Mouse (Mus musculus): ENCODE measurements around the gene Serpina3c.

The Serpina3c gene

DNA sequence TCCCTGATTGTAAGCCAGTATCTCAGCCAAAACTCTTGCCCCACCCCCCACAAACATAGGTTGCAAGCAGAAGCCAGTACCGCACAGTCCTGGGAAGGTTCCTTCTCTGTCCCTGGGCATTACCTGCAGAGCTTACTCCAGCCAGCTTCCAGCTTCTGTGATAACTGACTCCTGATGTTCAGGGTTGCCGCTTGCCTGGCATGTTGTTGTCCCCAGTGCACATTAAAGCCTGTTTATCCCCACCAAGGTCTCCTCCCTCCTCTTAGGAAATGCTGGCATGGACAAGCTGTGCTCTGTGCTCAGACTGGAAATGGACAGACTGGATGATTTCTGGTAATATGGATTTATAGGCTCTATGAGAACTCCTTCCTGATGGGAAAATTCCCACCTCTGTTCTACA, at the start of gene Serpina3c:
Serpina3c (minus strand) TSS at position 215 of the 400 bp plus-strand sequence.
- DNase-seq (ENCODE audit: low read depth) = no peak

DNA sequence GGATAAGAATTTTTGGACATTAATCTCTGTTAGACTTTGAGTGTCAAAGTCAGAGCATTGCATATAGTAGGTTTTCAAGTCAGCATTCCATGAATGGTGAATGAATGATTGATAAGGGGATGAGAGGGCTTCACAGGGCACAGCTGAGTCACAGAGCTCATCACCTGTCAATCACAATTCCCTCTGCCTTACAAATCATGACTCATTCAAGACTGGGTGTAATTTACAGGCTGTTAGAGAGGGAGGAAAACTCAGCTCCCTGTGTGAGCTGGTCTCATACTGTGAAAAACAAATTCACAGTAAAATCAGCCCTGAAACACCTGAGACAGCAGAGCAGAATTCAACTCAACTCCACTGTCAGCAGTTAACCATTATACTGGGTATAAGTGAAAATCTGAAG, 37.2 kb upstream of the Serpina3c start:
- no peak for DNase-seq (ENCODE audit: low read depth)

DNA sequence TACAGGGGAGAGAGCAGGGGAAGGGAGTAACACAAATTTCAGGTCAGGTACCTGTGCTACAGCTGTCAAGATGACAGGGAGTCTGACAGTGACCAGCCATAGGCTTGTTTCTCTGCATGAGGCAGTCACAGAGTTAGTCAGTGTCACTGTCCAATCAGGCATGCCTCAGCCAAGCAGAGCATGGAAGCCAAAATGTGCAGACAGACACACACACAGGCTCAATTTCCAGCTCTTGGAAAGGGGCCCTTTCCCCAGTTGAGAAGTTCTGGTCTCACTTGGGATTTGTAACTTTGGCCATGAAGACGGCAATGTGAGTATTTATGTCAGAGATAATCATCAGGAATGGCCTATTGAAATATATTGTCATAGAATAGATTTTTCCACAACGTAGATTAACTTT, 35.6 kb upstream of the Serpina3c start:
- DNase-seq (ENCODE audit: low read depth) = no peak

DNA sequence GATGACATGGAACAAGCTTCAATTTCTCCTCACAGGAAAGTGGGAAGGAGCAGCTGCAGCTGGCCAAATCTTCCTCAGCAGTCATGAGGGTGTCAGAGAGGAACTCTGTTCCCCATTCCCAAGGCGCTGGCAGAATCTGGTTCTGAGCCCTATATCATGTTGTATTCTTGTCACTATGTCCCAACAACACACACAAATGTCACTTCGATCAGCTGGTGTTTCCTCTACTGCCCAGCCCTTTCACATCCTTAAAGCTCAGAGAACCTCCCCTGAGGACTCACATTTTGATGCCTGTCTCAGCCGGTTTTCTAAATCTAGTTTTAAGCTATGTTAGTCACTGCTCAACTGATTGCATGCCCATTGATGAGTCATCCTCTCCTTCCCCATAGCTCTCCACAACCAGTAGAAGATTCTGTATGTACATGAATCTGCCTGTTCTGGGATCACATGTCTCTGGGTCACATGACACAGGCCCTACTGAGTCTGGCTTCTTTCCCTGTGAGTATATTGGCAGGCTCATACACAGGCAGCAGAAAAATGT, 32.4 kb upstream of the Serpina3c start:
- DNase-seq (ENCODE audit: low read depth) = no peak

DNA sequence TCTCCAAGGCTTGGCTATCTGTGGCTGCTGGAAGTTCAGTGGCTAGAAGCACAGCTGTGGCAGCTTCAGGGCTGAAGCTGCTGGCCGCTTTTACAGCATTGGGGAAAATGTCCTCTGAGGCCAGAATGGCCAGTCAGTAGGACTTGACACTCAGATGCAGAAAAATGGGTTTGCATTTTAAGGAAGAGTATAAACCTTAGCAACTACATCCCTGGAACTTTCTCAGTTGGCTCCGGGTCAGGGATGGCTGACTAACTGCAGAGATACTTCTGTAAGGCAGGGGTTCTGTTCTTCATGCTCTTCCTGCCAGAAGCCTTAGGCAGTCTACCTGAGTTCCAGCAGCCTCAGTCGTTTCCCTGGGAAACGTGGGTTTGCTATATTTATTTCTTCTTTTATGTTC, 31.4 kb upstream of the Serpina3c start:
- DNase-seq (ENCODE audit: low read depth) = no peak

DNA sequence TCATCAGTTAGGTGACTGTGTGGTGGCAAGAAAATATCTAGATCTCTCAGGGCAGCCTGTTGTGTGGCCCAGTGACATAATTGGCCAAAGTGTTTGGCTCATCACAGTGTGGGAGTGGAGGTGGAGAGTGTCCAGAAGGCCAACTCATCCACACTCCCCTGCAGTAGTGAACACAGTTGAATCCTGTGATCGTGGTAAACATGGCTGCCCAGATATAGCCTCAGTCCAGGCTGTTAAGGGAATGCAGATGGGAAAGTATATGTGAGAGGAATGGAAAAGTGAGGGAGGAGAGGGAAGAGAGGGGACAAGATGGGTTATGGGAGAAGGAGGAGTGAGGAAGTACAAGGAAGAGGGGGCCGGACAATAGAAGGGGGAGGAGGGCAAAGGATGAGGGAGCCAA, 25.3 kb upstream of the Serpina3c start:
- no peak for DNase-seq (ENCODE audit: low read depth)

DNA sequence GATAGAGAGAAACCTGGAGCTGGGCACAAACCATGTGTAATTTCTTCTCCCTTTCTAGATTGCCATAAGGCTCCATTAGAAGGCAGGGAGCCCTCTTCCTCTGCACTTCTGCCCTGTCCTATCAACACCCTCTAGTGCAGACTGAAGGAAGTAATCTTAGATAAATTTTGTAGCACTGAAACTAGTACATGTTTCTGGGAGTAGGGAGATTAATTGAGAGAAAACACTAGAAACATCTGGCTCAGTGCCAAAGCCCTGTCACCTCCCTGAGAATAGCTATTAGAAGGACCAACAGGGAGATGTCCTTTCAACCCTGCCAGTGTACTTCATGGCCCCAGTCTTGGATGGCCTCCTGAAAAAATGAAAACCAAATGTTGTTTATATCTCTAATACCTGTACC, 24.9 kb upstream of the Serpina3c start:
- no peak for DNase-seq (ENCODE audit: low read depth)

DNA sequence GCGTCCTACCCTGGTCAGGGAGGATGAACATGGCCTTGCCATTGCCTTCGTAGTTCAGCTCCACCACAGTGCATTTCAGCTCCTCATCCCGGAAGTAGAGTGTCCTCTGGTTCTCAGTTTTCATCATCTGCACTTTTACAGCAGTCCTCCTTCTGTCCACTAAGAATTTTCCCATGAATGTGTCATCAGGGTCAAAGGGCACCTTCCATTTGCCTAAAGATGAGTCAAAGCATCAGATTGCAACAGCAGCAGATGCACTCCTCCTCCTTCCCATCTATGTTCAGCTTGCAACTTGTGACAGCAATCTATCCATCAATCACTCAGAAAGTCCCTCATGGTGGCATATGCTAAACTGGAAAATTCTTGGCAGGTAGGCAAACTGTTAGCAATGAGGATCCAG, 22.0 kb upstream of the Serpina3c start:
- DNase-seq (ENCODE audit: low read depth) = no peak

DNA sequence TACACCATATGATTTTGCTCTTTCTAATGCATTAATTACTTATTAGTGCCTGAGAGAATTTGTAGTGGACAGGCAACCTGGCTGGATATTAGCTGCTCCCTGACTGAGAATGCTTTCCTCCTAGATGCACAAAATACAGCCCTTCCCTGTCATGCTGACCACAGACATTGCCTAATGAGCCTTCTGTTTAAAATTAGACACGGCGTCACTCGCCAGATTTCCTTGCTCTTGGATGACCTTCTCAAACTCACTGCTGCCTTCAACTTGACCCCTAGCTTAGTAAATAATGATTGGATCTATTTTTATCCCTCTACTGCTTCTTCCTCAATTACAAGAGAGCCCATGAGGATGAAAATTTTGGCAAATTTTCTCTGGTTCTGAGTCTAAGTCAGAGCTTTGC, 21.1 kb upstream of the Serpina3c start:
- DNase-seq (ENCODE audit: low read depth) = no peak

DNA sequence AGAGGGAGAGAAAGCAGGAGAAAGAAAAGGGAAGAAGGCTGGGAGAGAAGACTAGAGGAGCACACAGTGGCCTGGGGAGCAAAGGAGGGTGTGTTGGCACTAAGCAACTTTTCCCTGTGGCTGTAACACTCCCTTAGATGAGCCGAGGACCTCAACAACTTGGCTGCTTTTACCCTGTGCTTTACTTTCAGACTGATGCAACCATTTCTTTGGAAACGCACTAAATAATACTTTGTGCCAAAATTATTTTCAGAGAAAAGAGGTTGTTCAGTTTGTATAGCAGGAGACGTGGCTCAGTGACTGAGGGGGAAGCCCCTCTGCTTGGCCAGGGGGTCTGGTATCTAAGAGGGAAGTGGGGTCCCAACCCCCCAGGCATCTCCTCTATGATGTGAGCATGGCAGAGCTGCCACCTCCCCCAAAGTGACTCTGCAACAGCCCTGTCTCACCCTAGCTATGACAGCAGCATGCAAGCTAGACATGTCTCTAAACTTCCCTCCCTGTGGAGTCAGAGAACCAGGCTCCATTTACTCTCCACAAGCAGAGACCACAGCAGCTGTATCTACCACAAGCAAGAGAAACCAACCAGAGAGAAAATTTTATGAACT, 527 bp downstream of the Serpina3c start:
- DNase-seq (ENCODE audit: low read depth) = no peak

DNA sequence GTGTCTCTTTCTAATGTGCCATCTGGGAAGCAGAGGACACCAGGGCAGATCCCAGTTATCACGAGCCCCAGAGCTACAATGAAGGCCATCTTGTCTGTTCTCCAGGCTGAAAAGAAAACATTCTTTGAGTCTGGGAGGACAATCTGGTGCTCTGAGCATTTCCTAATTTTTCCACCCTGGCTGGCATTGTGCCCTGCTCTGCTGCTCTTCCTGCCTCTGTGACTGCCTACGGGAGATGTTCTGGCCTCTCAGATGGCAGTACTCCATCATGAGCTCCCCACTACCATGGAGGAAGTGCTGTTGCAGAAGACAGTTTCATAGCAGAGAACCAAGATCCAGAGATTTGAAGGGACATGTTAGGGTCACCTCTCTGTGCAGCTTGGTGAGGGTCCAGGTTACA, 1.7 kb downstream of the Serpina3c start:
- no peak for DNase-seq (ENCODE audit: low read depth)

DNA sequence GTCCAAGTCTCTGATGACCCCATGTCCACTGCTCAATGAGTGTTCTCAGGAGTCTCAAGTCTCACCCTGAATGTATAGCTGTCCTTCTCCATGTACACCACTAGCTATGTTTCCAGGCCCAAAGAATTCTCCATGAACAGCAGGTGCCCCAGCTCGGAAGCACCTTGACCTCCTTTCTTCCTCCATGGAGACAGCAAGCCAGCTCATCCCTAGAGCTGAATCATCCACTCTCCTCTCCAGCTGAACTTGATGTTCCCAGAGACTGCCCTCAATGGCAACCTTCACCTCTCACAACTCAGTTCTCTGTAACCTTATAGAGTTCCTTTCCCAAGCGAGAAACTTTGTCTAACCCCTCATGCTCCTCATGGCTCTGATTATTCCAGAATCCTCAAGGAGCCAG, 8.1 kb downstream of the Serpina3c start:
- no peak for DNase-seq (ENCODE audit: low read depth)

DNA sequence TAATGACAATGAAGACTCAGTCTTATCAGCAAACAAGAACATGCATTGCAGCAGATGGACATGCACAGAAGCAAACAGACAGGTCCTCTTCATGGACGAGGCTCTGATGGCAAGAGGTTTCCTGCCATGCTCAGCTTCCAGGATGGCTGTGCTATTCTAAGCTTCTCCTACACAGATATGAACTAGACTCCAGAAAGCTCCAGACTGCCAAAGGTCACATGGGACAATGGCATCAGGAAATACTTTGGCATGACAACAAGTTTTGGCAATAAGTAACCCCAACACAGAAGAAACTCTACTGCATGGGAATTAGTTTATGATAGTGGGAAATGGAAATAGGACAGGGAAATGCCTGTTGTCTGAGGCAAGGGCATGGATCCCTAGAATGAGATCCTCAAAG, 10.4 kb downstream of the Serpina3c start:
- DNase-seq (ENCODE audit: low read depth) = no peak

DNA sequence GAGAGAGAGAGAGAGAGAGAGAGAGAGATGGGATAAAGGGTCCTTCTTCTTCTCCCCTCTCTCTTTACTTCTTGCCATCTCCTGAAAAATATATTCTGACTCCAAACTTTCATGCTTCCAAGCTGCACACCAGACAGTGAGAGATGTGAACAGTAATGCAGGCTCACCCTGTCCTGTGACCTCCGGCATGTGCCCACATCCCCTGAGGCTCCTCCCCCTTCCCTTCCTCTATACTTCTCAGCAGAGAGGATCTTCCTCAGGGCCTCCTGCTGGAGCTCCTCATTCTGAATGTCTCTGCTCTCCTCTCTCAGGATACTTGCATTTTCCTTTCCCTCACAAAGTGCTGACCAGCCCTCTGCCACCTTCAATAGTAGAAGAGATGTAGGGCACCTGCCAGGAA, 11.2 kb downstream of the Serpina3c start:
- DNase-seq (ENCODE audit: low read depth) = no peak

DNA sequence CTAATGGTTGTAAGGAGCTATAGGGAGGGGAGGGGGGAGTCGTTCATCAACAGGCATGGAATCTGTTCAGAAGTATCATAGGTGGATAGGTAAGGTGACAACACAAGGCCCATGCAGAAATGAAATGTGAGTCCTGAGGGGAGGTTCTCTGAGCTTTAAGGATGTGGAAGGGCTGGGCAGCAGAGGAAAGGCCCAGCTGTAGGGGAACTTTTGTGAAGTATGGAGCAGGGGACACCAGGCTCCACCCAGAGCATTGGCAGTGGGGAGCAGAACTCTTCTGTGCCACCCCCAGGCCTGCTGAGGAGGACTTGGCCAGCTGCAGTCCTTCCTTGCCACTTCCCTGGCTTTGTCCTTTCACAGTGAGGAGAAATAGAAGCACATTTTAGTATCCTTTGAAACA, 12.2 kb downstream of the Serpina3c start:
- DNase-seq (ENCODE audit: low read depth) = no peak

DNA sequence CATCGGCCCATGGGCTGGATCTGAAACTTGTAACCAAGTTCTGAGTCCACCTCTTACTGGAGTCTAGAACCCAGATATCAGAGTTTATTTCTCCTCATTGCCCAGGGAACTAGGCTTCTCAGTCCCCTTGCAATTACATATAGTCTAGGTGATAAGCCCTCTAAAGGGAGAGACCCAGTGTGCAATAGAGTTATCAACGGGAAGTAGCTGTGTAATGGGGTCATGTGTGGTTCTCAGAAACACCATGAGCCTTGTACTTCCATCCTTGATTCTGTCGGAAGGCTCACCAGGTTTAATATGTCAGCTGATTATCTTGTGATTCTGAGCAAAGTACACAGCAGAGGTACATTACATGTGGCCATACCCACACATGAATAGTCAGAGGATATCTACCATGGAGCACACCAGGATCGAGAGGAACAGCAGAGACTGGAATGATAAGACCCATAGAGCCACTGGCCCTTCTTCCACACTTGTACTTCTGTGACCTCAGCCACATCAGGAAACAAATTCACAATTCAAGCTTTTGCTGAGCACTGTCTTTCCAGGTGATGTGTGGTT, 13.0 kb downstream of the Serpina3c start:
- no peak for DNase-seq (ENCODE audit: low read depth)

DNA sequence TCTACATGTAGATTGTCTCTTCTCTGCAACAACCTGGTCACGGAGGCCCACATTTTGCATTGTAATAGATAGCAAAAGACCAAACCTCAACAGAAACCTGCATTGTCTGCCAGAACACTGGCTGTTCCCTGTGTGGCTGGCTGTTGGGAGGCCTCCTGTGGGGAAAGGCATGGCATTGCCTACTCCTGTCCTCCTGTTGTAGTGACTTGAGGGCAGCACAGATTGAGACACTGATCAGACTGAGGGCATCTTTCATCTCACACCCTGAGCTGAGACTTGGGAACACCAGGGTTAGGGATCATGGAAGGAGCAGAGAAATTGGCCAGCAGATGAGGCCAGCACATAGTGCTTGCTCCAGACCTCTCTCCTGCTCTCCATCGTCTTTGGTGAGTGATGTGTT, 15.5 kb downstream of the Serpina3c start:
- DNase-seq (ENCODE audit: low read depth) = no peak

DNA sequence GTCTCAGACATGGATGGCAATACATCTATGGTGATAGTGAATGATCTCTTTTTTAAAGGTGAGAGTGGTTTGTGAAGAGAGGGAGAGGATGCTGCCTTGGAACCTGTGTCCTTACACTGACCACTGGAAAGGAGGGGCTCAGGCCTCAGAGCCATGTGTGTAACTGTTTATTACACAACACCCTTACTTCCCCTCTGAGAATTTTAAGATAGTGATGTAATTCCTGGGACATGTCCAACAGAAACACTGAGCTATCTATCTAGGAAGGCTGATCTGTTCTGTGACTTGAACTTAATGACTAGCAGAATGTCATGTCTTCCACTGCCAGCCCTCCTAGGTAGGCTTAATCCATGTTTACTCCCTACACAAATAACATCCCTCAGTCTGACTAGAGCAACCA, 22.6 kb downstream of the Serpina3c start:
- DNase-seq (ENCODE audit: low read depth) = no peak

DNA sequence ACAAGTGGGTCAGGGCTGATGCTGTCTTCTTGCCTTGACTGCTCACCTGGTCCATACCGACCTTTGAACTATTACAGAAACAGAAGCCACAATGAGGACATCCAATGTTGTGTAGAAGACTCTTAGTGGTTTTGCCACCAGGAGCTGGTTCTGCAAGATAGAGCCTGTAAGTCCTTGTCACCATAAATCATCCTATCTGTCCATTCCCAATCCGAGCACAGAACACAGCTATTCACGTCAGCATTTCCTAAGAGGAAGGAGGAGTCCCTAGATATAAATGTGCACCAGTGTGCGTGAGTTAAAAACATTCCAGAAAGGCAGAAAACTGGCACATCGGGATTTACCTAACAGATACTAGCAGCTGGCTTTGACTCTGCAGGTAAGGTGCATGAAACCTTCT, 26.0 kb downstream of the Serpina3c start, which contains the start of gene Serpina3b:
Serpina3b (plus strand) TSS at position 301 of the 400 bp plus-strand sequence.
- no peak for DNase-seq (ENCODE audit: low read depth)

DNA sequence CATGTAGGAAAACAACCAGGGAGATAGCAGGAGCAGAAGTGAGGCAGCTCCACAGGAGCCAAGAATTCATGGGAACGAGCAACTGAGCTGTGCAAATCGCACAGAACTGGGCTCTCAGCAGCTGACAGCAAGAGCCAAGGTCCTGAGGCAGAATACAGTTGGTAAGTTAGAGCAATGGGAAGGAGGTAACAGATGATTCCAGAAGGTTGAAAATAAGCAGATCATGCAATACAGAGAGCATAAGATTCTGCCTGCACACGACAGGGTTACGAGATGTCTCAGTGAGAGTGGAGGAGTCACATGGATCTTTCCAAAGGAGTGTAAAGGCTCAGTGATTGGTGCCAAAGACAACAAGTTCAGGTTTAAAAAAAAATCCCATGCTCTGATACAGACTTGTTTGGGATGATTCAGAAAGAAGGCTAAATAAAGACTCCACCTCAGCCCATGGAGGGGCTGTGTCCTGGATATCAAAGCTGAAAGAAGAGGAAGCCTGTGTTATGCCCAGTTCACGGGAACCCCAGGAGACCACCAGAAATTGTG, 28.6 kb downstream of the Serpina3c start:
- no peak for DNase-seq (ENCODE audit: low read depth)

DNA sequence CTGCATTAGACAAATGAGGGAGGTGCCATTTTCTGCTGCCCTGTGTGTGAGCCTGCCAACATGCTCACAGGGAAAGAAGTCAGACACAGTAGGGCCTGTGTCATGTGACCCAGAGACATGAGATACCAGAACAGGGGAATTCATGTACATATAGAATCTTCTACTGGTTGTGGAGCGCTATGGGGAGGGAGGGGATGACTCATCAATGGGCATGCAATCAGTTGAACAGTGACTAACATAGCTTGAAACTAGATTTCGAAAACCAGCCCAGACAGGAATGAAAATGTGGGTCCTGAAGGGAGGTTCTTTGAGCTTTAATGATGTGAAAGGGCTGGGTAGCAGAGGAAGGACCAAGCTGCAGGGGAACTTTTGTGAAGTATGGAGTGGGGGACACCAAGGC, 29.7 kb downstream of the Serpina3c start:
- no peak for DNase-seq (ENCODE audit: low read depth)

DNA sequence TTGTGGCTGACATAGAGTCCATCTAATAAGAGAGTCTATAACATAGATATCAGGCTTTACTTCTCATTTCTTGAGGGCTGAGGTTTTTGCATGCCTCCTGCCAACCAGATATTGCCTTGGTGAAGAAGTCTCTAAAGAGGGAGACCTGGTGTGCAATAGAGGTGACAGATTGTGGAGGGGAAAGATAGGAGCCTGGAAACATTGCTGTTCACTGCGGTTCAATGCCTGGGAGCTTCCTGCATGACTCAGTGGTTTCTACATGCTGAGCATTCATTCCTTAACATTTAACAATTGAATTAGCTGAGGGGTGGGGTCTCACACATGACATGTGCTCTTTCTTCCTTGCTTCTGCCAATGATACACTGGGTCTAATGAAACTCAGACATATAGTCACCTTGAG, 30.6 kb downstream of the Serpina3c start:
- no peak for DNase-seq (ENCODE audit: low read depth)

DNA sequence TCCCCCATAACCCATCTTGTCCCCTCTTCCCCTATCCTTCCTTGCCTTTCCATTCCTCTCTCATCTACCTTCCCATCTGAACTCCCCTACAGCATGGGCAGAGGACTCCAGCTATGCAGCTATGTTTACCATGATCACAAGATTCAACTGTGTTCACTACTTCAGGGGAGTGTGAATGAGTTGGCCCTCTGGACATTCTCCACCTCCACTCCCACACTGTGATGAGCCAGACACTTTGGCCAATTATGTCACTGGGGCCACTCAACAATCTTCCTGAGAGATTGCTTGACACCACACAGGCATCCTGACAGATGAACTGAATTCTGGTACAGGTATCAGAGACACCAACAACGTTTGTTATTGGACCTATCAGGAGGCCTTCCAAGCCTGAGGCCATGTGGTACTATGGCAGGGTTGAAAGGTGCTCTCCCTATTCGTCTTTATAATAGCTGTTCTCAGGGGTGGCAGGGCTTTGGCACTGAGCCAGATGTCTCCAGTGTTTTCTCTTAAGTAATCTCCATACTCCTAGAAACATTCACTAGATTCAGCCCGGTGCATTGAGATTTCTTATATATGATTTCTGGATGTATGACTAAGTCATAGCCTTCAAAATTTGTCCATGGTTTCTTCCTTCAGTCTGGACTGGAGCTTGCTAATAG, 38.6 kb downstream of the Serpina3c start:
- no peak for DNase-seq (ENCODE audit: low read depth)
